Mouse (Mus musculus) adrenal gland, adult 18-20 months (tissue): ENCODE data around the gene Rbm7. TPM values are rescaled to one million over a fixed set of nuclear protein-coding genes. Genes with fewer than 3 reads are reported as not detected.

Experiments
- microRNA-seq, 2 experiments: library from miRNA; unstranded; fragments of <30 nt; microRNA quantifications; one replicate each; pipeline ENCODE4 v1.2.0; 2021; ENCODE audit warnings: borderline number of aligned reads in 2 of 2
- total RNA-seq, 2 experiments: library from RNA; stranded (reverse); gene quantifications; 1 replicate in 1 of 2; 2 replicates in 1 of 2; pipeline ENCODE4 v1.2.3; 2021

Rbm7 gene
- total RNA-seq, 2 experiments from 2014 or later: 71.5 to 78.9 TPM

Small RNA genes within 50 kb of the gene (microRNA-seq; reads per million reads assigned to microRNA genes)
- gene Gm23653: 0 reads per million in 2 experiments

Other genes starting within 250 kb of the Rbm7 start
- under 1 TPM; 0.60 to 0.64 TPM for gene Nxpe2, start 141.8 kb downstream of the Rbm7 start, total RNA-seq
- 100 to 1,000 TPM; 131 to 157 TPM for gene Rexo2, start 14.7 kb downstream of the Rbm7 start, total RNA-seq
- gene Gm5617, start 143 bp upstream of the Rbm7 start, total RNA-seq: 10 to 100 TPM; 43.0 to 45.3 TPM
- 10 to 100 TPM; 24.5 to 55.3 TPM for gene Nnmt, start 109.9 kb upstream of the Rbm7 start, total RNA-seq